Mouse (Mus musculus) testis, adult 2 months (tissue): ENCODE measurements around the gene Best1. TPM values are rescaled to one million over a fixed set of nuclear protein-coding genes. Genes with fewer than 3 reads are reported as not detected.

Experiments
- H3K27ac ChIP-seq: fragments of 200-500 bp; 2 replicates; pipeline ENCODE4 v1.5.1; 2012; ENCODE audit warnings: low read depth, low read length; ENCODE audit not compliant: control insufficient read depth, insufficient read depth
- H3K27me3 ChIP-seq: fragments of 200-500 bp; 2 replicates; pipeline ENCODE4 v1.6.1; 2012; ENCODE audit warnings: mild to moderate bottlenecking, low read length, moderate library complexity; ENCODE audit not compliant: control insufficient read depth, insufficient read depth
- H3K36me3 ChIP-seq: fragments of 200-500 bp; 2 replicates; pipeline ENCODE4 v1.6.1; 2012; ENCODE audit warnings: mild to moderate bottlenecking, low read length; ENCODE audit not compliant: control insufficient read depth, insufficient read depth
- H3K4me1 ChIP-seq: fragments of 200-500 bp; 2 replicates; pipeline ENCODE4 v1.6.1; 2012; ENCODE audit warnings: low read length; ENCODE audit not compliant: control insufficient read depth, insufficient read depth
- H3K4me3 ChIP-seq: fragments of 200-500 bp; 2 replicates; pipeline ENCODE4 v1.5.1; 2012; ENCODE audit warnings: low read depth, mild to moderate bottlenecking, low read length, moderate library complexity, mixed read lengths; ENCODE audit not compliant: control insufficient read depth
- CTCF ChIP-seq: fragments of 200-500 bp; IDR thresholded peaks from 2 replicates; pipeline ENCODE4 v1.5.1; 2012; ENCODE audit warnings: low read depth, mild to moderate bottlenecking, inconsistent platforms, low read length, moderate library complexity; ENCODE audit not compliant: control insufficient read depth, insufficient read depth, insufficient replicate concordance
- POLR2A ChIP-seq: fragments of 200-500 bp; IDR thresholded peaks from 2 replicates; pipeline ENCODE4 v1.6.1; 2012; ENCODE audit warnings: low read depth, mild to moderate bottlenecking, inconsistent platforms, low read length, moderate library complexity; ENCODE audit not compliant: control insufficient read depth
- polyA plus RNA-seq: library from polyadenylated mRNA; depleted of rRNA; stranded (reverse); fragments of >200 nt; gene quantifications from 2 replicates; pipeline ENCODE4 v1.2.3, GENCODE M21; 2012

The Best1 gene
- polyA plus RNA-seq, 1 experiment: 362 TPM

GRCm38 (mm10) chr19:9987593-9987992 lies 13.8 kb downstream of the Best1 start:
- TF ChIP-seq CTCF: no peak
- no peak for TF ChIP-seq POLR2A

GRCm38 (mm10) chr19:9987192-9987591 lies 14.2 kb downstream of the Best1 start:
- H3K36me3 ChIP-seq: no peaks in the 10 kb centered on the region
- no peak overlapping the region for H3K27ac ChIP-seq
- TF ChIP-seq CTCF (no peak), POLR2A (no peak)
- H3K27me3 ChIP-seq: no peaks in the 10 kb centered on the region
- H3K4me3 ChIP-seq: no peak overlapping the region
- H3K4me1 ChIP-seq: peaks cover 4% of the 10 kb centered on the region; the same call in 1 of the 2 replicates

More at GRCm38 (mm10) chr19:9987593-9987992, 13.8 kb downstream of the Best1 start:
- Histone ChIP-seq H3K27me3 (no peaks in the 10 kb centered on the region), H3K36me3 (no peaks in the 10 kb centered on the region), H3K27ac (no peak overlapping the region), H3K4me1 (peaks cover 6% of the 10 kb centered on the region), H3K4me3 (no peak overlapping the region)

GRCm38 (mm10) chr19:9985900-9986421 lies 15.5 kb downstream of the Best1 start:
- Histone ChIP-seq H3K27me3 (no peaks in the 10 kb centered on the region), H3K4me1 (peaks cover 9% of the 10 kb centered on the region), H3K4me3 (no peak overlapping the region), H3K36me3 (no peaks in the 10 kb centered on the region), H3K27ac (no peak overlapping the region)
- TF ChIP-seq POLR2A: no peak
- no peak for TF ChIP-seq CTCF

- Histone ChIP-seq H3K4me1 (peaks cover 9% of the 10 kb centered on the region), H3K36me3 (no peaks in the 10 kb centered on the region), H3K27ac (no peak overlapping the region), H3K4me3 (no peak overlapping the region), H3K27me3 (no peaks in the 10 kb centered on the region)
- TF ChIP-seq CTCF (no peak), POLR2A (no peak)
Measured at GRCm38 (mm10) chr19:9985190-9985899, 16.1 kb downstream of the Best1 start.

- Histone ChIP-seq H3K36me3 (no peaks in the 10 kb centered on the region), H3K27me3 (no peaks in the 10 kb centered on the region), H3K4me3 (no peak overlapping the region), H3K27ac (no peak overlapping the region), H3K4me1 (peaks cover 9% of the 10 kb centered on the region)
- TF ChIP-seq POLR2A (no peak), CTCF (no peak)
Measured at GRCm38 (mm10) chr19:9984111-9985055, 17.1 kb downstream of the Best1 start.

- Histone ChIP-seq H3K27me3 (no peaks in the 10 kb centered on the region), H3K4me3 (peak overlapping the region; percentile 93), H3K36me3 (no peaks in the 10 kb centered on the region), H3K4me1 (peaks cover 14% of the 10 kb centered on the region), H3K27ac (peak overlapping the region; percentile 95)
- no peak; the same call in 1 of the 2 replicates for TF ChIP-seq CTCF
- TF ChIP-seq POLR2A: no peak
Measured at GRCm38 (mm10) chr19:9982852-9983542, 18.4 kb downstream of the Best1 start.
